Mouse (Mus musculus) hindbrain, postnatal 0 days (tissue): ENCODE measurements around the gene Irx1. TPM values are rescaled to one million over a fixed set of nuclear protein-coding genes. Genes with fewer than 3 reads are reported as not detected.

ENCODE experiments used
- ATAC-seq: fragments of 200-750 bp; cut with Nextera tagmentation; 2 replicates; pipeline ENCODE4 v1.8.0; 2017; ENCODE audit warnings: mild to moderate bottlenecking, moderate TSS enrichment, moderate library complexity
- DNase-seq: peaks from one replicate; pipeline ENCODE4 v3.0.0-alpha.2; 2015; ENCODE audit warnings: low spot score
- H3K27ac ChIP-seq: fragments of 300-500 bp; sonication (generic); 2 replicates; pipeline ENCODE4 v1.5.1; 2014; ENCODE audit warnings: mild to moderate bottlenecking
- H3K27me3 ChIP-seq: fragments of 300-500 bp; sonication (generic); 2 replicates; pipeline ENCODE4 v1.6.1; 2014; ENCODE audit warnings: low read length, mixed read lengths; ENCODE audit not compliant: insufficient read depth
- H3K36me3 ChIP-seq: fragments of 300-500 bp; sonication (generic); 2 replicates; pipeline ENCODE4 v1.6.1; 2014; ENCODE audit warnings: low read length, mixed read lengths; ENCODE audit not compliant: insufficient read depth
- H3K4me1 ChIP-seq: fragments of 300-500 bp; sonication (generic); 2 replicates; pipeline ENCODE4 v1.6.1; 2014; ENCODE audit warnings: antibody characterized with exemption, low read length, mixed read lengths; ENCODE audit not compliant: insufficient read depth
- H3K4me2 ChIP-seq: fragments of 300-500 bp; sonication (generic); 2 replicates; pipeline ENCODE4 v1.6.1; 2014; ENCODE audit warnings: low read depth, mild to moderate bottlenecking, low read length, moderate library complexity, mixed read lengths
- H3K4me3 ChIP-seq: fragments of 300-500 bp; sonication (generic); 2 replicates; pipeline ENCODE4 v1.5.1; 2014; ENCODE audit warnings: low read length
- H3K9ac ChIP-seq: fragments of 300-500 bp; sonication (generic); replicated peaks from 2 replicates; pipeline ENCODE4 v1.6.1; 2014; ENCODE audit warnings: mild to moderate bottlenecking, low read length, moderate library complexity, mixed read lengths
- H3K9me3 ChIP-seq: fragments of 300-500 bp; sonication (generic); 2 replicates; pipeline ENCODE4 v1.6.1; 2016; ENCODE audit warnings: low read length, mixed read lengths
- CTCF ChIP-seq: IDR thresholded peaks from 2 replicates; pipeline ENCODE4 v1.5.1; 2016; ENCODE audit warnings: antibody characterized with exemption, control low read depth, low read depth
- WGBS: fragments of 180-500 bp; shearing (Covaris S2); extraction: QIAGEN DNeasy Blood & Tissue Kit; methylation state at CpG from one replicate; pipeline ENCODE4 v1.1.7; 2014; 5-methylcytosine and 5-hydroxymethylcytosine counted together
- polyA plus RNA-seq: library from polyadenylated mRNA; unstranded; fragments of >200 nt; fragmentation: Nextera tagmentation; extraction: Ambion mirVana; gene quantifications from 2 replicates; pipeline ENCODE4 v1.2.1, GENCODE M21; 2015
- total RNA-seq: library from RNA; depleted of rRNA; stranded (reverse); fragments of >200 nt; gene quantifications from 2 replicates; pipeline ENCODE4 v1.2.3, GENCODE M21; 2014

Gene Irx1
- total and polyA plus RNA-seq, 2 experiments from 2014 or later: 8.2 to 69.9 TPM

- 4% methylated on average over 75 of the region's 76 CpGs for WGBS
Measured at GRCm38 (mm10) chr13:71959361-71960276, 3.9 kb downstream of the Irx1 start.

GRCm38 (mm10) chr13:71958651-71959050 is 4.9 kb downstream of the Irx1 start:
- 11% methylated on average over 16 of the region's 16 CpGs for WGBS
- H3K4me1 ChIP-seq: 0 out of 2 replicates have a peak, but pooled peaks cover 3% of the 10 kb centered on the region
- H3K36me3 ChIP-seq: no peaks in the 10 kb centered on the region
- peak overlapping the region; percentile 22 for H3K27ac ChIP-seq
- H3K4me2 ChIP-seq: peak overlapping the region; percentile 62
- DNase-seq: peak; percentile 49
- H3K4me3 ChIP-seq: peak overlapping the region; percentile 67
- H3K9me3 ChIP-seq: no peaks in the 10 kb centered on the region
- TF ChIP-seq CTCF: no peak
- no peak for ATAC-seq
- H3K27me3 ChIP-seq: peaks cover 23% of the 10 kb centered on the region
- peak overlapping the region; percentile 85 for H3K9ac ChIP-seq

More at GRCm38 (mm10) chr13:71959361-71960276, 3.9 kb downstream of the Irx1 start:
- peak overlapping the region; percentile 67 for H3K4me3 ChIP-seq
- H3K27me3 ChIP-seq: peaks cover 23% of the 10 kb centered on the region
- H3K4me1 ChIP-seq: 0 out of 2 replicates have a peak, but pooled peaks cover 3% of the 10 kb centered on the region
- peak overlapping the region; percentile 85 for H3K9ac ChIP-seq
- peak; percentile 25 for ATAC-seq
- H3K27ac ChIP-seq: peak overlapping the region; percentile 22
- DNase-seq: peak; percentile 63
- no peaks in the 10 kb centered on the region for H3K36me3 ChIP-seq
- H3K4me2 ChIP-seq: peak overlapping the region; percentile 62
- TF ChIP-seq CTCF: no peak
- no peaks in the 10 kb centered on the region for H3K9me3 ChIP-seq

- Histone ChIP-seq H3K4me1 (0 out of 2 replicates have a peak, but pooled peaks cover 3% of the 10 kb centered on the region), H3K4me3 (peak overlapping the region; percentile 67), H3K9ac (peak overlapping the region; percentile 85), H3K27me3 (peaks cover 23% of the 10 kb centered on the region), H3K36me3 (no peaks in the 10 kb centered on the region), H3K4me2 (peak overlapping the region; percentile 62), H3K27ac (peak overlapping the region; percentile 51), H3K9me3 (no peaks in the 10 kb centered on the region)
- 9% methylated on average over 21 of the region's 21 CpGs for WGBS
- ATAC-seq (no peak), DNase-seq (peak; percentile 29)
- no peak for TF ChIP-seq CTCF
Measured at GRCm38 (mm10) chr13:71957811-71958351, 5.6 kb downstream of the Irx1 start.

GRCm38 (mm10) chr13:71957147-71957546 is 6.4 kb downstream of the Irx1 start:
- H3K9me3 ChIP-seq: no peaks in the 10 kb centered on the region
- H3K36me3 ChIP-seq: no peaks in the 10 kb centered on the region
- peak overlapping the region; percentile 51 for H3K27ac ChIP-seq
- 16% methylated on average over 18 of the region's 18 CpGs for WGBS
- H3K4me3 ChIP-seq: peak overlapping the region; percentile 67
- peak overlapping the region; percentile 30; the same call in 1 of the 2 replicates for H3K9ac ChIP-seq
- peak overlapping the region; percentile 62 for H3K4me2 ChIP-seq
- ATAC-seq (no peak), DNase-seq (peak; percentile 28)
- H3K4me1 ChIP-seq: 0 out of 2 replicates have a peak, but pooled peaks cover 3% of the 10 kb centered on the region
- peaks cover 23% of the 10 kb centered on the region for H3K27me3 ChIP-seq
- TF ChIP-seq CTCF: no peak

GRCm38 (mm10) chr13:71956481-71956880 is 7.0 kb downstream of the Irx1 start:
- H3K27me3 ChIP-seq: peaks cover 23% of the 10 kb centered on the region
- peak; percentile 34 for ATAC-seq
- H3K9ac ChIP-seq: no peak overlapping the region; the same call in 1 of the 2 replicates
- H3K36me3 ChIP-seq: no peaks in the 10 kb centered on the region
- WGBS: 8% methylated on average over 9 of the region's 9 CpGs
- peak; percentile 78 for DNase-seq
- TF ChIP-seq CTCF: peak; percentile 79
- H3K9me3 ChIP-seq: no peaks in the 10 kb centered on the region
- H3K4me1 ChIP-seq: 0 out of 2 replicates have a peak, but pooled peaks cover 3% of the 10 kb centered on the region
- no peak overlapping the region for H3K27ac ChIP-seq
- H3K4me2 ChIP-seq: peak overlapping the region; percentile 62
- H3K4me3 ChIP-seq: 0 out of 2 replicates have a peak overlapping the region, but pooled peaks have one; percentile 67

- Histone ChIP-seq H3K27ac (peak overlapping the region; percentile 62; the same call in 1 of the 2 replicates), H3K36me3 (no peaks in the 10 kb centered on the region), H3K27me3 (peaks cover 11% of the 10 kb centered on the region), H3K9me3 (no peaks in the 10 kb centered on the region), H3K4me2 (no peak overlapping the region), H3K9ac (no peak overlapping the region), H3K4me3 (no peak overlapping the region), H3K4me1 (0 out of 2 replicates have a peak, but pooled peaks cover 3% of the 10 kb centered on the region)
- DNase-seq (peak; percentile 62), ATAC-seq (no peak)
- no peak for TF ChIP-seq CTCF
- 16% methylated on average over 11 of the region's 11 CpGs for WGBS
Measured at GRCm38 (mm10) chr13:71951966-71952365, 11.6 kb downstream of the Irx1 start.
